Mouse (Mus musculus) heart, embryonic 15.5 days (tissue): ENCODE results near the gene Ldhb. TPM values are rescaled to one million over a fixed set of nuclear protein-coding genes. Genes with fewer than 3 reads are reported as not detected.

ENCODE experiments used
- ATAC-seq: fragments of 200-750 bp; cut with Nextera tagmentation; replicated peaks from 2 replicates; pipeline ENCODE4 v1.8.0; 2017; ENCODE audit warnings: low read depth, moderate TSS enrichment; ENCODE audit not compliant: insufficient number of reproducible peaks, insufficient read depth, low FRiP score
- H3K27ac ChIP-seq: fragments of 300-500 bp; sonication (generic); 2 replicates; pipeline ENCODE4 v1.5.1; 2015; ENCODE audit warnings: mild to moderate bottlenecking, inconsistent platforms
- H3K27me3 ChIP-seq: fragments of 300-500 bp; sonication (generic); 2 replicates; pipeline ENCODE4 v1.6.1; 2015; ENCODE audit warnings: inconsistent platforms
- H3K36me3 ChIP-seq: fragments of 300-500 bp; sonication (generic); 2 replicates; pipeline ENCODE4 v1.6.1; 2015; ENCODE audit warnings: mild to moderate bottlenecking, inconsistent platforms
- H3K4me1 ChIP-seq: fragments of 300-500 bp; sonication (generic); replicated peaks from 2 replicates; pipeline ENCODE4 v1.6.1; 2015; ENCODE audit warnings: inconsistent platforms
- H3K4me2 ChIP-seq: fragments of 300-500 bp; sonication (generic); 2 replicates; pipeline ENCODE4 v1.6.1; 2015; ENCODE audit warnings: inconsistent platforms, mild to moderate bottlenecking, moderate library complexity
- H3K4me3 ChIP-seq: fragments of 300-500 bp; sonication (generic); 2 replicates; pipeline ENCODE4 v1.5.1; 2015; ENCODE audit warnings: mild to moderate bottlenecking, inconsistent platforms
- H3K9ac ChIP-seq: fragments of 300-500 bp; sonication (generic); 2 replicates; pipeline ENCODE4 v1.6.1; 2015; ENCODE audit warnings: mild to moderate bottlenecking, inconsistent platforms
- H3K9me3 ChIP-seq: fragments of 300-500 bp; sonication (generic); replicated peaks from 2 replicates; pipeline ENCODE4 v1.6.1; 2016; ENCODE audit warnings: inconsistent platforms
- WGBS: fragments of 180-500 bp; shearing (Covaris S2); methylation state at CpG from one replicate; pipeline ENCODE4 v1.1.7; 2015; ENCODE audit warnings: mixed read lengths; 5-methylcytosine and 5-hydroxymethylcytosine counted together
- polyA plus RNA-seq: library from polyadenylated mRNA; unstranded; fragments of >200 nt; fragmentation: Nextera tagmentation; extraction: Ambion mirVana; gene quantifications from 2 replicates; pipeline ENCODE4 v1.2.1, GENCODE M21; 2015

The Ldhb gene
- polyA plus RNA-seq, 1 experiment from 2014 or later = 1,466 TPM

GRCm38 (mm10) chr6:142485478-142486123 is 22.2 kb downstream of the Ldhb start:
- WGBS = 78% methylated on average over 4 of the region's 4 CpGs
- Histone ChIP-seq H3K4me2 (0 out of 2 replicates have a peak overlapping the region, but pooled peaks have one; percentile 14), H3K4me3 (no peak overlapping the region), H3K9me3 (no peaks in the 10 kb centered on the region), H3K9ac (no peak overlapping the region), H3K4me1 (peaks cover 17% of the 10 kb centered on the region), H3K27me3 (no peaks in the 10 kb centered on the region), H3K27ac (peak overlapping the region; percentile 65), H3K36me3 (peaks cover 37% of the 10 kb centered on the region)
- peak; percentile 66 for ATAC-seq

DNA sequence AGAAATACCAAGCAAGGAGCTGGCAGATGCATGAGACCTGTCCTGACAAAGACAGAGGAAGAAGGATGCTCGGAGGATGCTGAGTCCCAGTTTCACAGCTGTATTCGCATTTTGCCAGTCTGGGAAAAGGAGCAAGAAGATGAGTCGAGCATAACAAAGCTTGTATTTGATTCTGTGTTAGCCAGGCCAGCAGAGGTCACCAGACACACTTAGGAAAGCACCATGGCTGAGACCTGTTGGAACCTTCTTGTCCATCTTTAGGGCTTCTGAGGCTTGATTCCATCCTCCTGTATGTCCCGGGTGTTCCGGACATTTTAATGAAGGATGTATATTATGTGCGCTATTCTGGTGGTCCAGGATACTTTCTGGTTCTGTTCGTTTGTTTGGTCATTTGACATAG is 30.5 kb downstream of the Ldhb start:
- no peaks in the 10 kb centered on the region for H3K27me3 ChIP-seq
- H3K27ac ChIP-seq = no peak overlapping the region
- no peaks in the 10 kb centered on the region for H3K36me3 ChIP-seq
- H3K4me3 ChIP-seq = no peak overlapping the region
- no peak for ATAC-seq
- H3K9me3 ChIP-seq = no peaks in the 10 kb centered on the region
- WGBS = 74% methylated on average over 7 of the region's 7 CpGs
- no peak overlapping the region for H3K9ac ChIP-seq
- no peak overlapping the region for H3K4me2 ChIP-seq
- H3K4me1 ChIP-seq = no peaks in the 10 kb centered on the region

DNA sequence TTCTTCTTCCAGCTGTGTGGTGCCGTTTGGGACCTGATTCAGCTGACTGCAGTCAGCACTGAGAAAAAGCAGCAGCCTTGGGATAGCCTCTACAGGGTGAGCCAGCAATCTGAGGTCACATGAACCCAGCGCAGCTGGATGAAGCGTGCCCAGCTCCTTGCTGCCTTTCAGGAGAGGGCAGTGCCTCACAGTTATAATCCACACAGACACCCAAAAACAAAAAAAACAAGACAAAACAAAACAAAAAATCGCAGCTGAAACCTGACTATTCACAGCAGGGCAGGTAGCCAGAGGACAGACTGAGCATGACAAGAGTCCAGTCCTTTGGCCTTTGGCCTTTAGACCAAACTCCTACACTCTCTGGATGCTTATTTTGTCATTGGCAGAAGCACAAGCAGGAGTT is 35.0 kb downstream of the Ldhb start, which contains the start of gene Gys2:
Gene Gys2, minus strand, starts transcription at position 309 of the 403 bp plus-strand sequence.
- no peak within 1 kb of the TSS for H3K4me3 ChIP-seq
- H3K9ac ChIP-seq = no peak within 1 kb of the TSS
- H3K27ac ChIP-seq = no peak within 1 kb of the TSS
- WGBS = 55% methylated on average over 4 of the region's 4 CpGs
- no peaks in the 10 kb centered on the region for H3K9me3 ChIP-seq
- no peak within 1 kb of the TSS for H3K4me2 ChIP-seq
- no peak for ATAC-seq
- H3K36me3 ChIP-seq = no peaks in the 10 kb centered on the region
- no peaks in the 10 kb centered on the region for H3K4me1 ChIP-seq
- no peaks in the 10 kb centered on the region for H3K27me3 ChIP-seq

GRCm38 (mm10) chr6:142471141-142471540 is 36.6 kb downstream of the Ldhb start:
- Histone ChIP-seq H3K4me1 (no peaks in the 10 kb centered on the region), H3K36me3 (no peaks in the 10 kb centered on the region), H3K27ac (no peak overlapping the region), H3K4me2 (no peak overlapping the region), H3K9me3 (no peaks in the 10 kb centered on the region), H3K9ac (no peak overlapping the region), H3K27me3 (no peaks in the 10 kb centered on the region), H3K4me3 (no peak overlapping the region)
- WGBS = 85% methylated on average over 8 of the region's 8 CpGs
- ATAC-seq = no peak

GRCm38 (mm10) chr6:142469602-142470001 is 38.2 kb downstream of the Ldhb start:
- no peak for ATAC-seq
- Histone ChIP-seq H3K9me3 (no peaks in the 10 kb centered on the region), H3K4me1 (no peaks in the 10 kb centered on the region), H3K27ac (no peak overlapping the region), H3K4me2 (no peak overlapping the region), H3K27me3 (no peaks in the 10 kb centered on the region), H3K36me3 (no peaks in the 10 kb centered on the region), H3K4me3 (no peak overlapping the region), H3K9ac (no peak overlapping the region)
- 44% methylated on average over 4 of the region's 4 CpGs for WGBS

DNA sequence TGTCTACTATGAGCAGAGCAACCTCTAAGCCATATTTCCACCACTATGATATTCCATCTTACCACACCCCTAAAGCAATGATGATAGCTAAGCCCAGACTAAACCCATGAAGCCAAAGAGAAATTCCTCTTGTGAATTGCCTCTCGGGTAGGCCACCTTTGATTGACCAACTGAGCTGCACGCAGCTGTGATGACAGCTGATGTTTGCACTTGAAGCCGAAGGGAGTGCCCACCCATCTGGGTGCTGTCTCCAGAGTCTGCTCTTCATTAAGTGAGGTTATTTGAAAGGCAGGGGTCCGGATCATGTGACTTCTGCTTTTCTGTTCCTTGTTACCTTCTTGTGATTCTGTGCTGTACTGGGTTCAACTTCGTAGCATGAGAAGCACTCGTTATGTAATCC is 45.6 kb downstream of the Ldhb start:
- H3K4me3 ChIP-seq = no peak overlapping the region
- no peaks in the 10 kb centered on the region for H3K9me3 ChIP-seq
- H3K9ac ChIP-seq = no peak overlapping the region
- WGBS = 63% methylated on average over 6 of the region's 6 CpGs
- H3K27me3 ChIP-seq = no peaks in the 10 kb centered on the region
- no peak overlapping the region for H3K4me2 ChIP-seq
- H3K4me1 ChIP-seq = no peaks in the 10 kb centered on the region
- no peak overlapping the region for H3K27ac ChIP-seq
- no peaks in the 10 kb centered on the region for H3K36me3 ChIP-seq
- no peak for ATAC-seq

GRCm38 (mm10) chr6:142459017-142459678 is 48.6 kb downstream of the Ldhb start:
- Histone ChIP-seq H3K27me3 (no peaks in the 10 kb centered on the region), H3K4me3 (no peak overlapping the region), H3K36me3 (no peaks in the 10 kb centered on the region), H3K4me1 (no peaks in the 10 kb centered on the region), H3K9ac (no peak overlapping the region), H3K4me2 (no peak overlapping the region), H3K27ac (no peak overlapping the region), H3K9me3 (no peaks in the 10 kb centered on the region)
- ATAC-seq = no peak
- WGBS = 74% methylated on average over 14 of the region's 14 CpGs

DNA sequence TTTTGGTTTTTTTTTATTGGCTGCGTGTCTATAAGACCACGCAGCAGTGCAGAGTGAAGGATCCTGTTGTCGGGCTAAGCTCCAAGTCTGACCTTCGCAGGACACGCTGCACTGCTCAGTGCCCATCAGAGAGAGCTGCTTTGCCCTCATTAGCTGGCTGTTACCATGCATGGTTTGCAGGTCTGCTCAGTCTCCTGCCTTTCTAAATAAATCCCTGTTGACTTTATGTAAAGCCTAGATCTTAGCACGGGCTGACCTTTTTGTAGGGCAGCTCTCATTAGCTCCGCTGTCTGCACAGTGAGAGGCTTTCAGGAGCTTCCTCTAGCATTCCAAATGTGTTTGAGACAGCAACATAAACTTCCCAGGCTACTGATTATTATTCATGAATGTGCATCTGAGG is 49.7 kb downstream of the Ldhb start:
- no peaks in the 10 kb centered on the region for H3K36me3 ChIP-seq
- H3K4me2 ChIP-seq = no peak overlapping the region
- H3K27me3 ChIP-seq = no peaks in the 10 kb centered on the region
- no peak for ATAC-seq
- no peak overlapping the region for H3K9ac ChIP-seq
- no peaks in the 10 kb centered on the region for H3K9me3 ChIP-seq
- H3K4me3 ChIP-seq = no peak overlapping the region
- H3K4me1 ChIP-seq = no peaks in the 10 kb centered on the region
- WGBS = 58% methylated on average over 7 of the region's 7 CpGs
- H3K27ac ChIP-seq = no peak overlapping the region

- H3K4me2 ChIP-seq = no peak overlapping the region
- no peak overlapping the region for H3K9ac ChIP-seq
- H3K36me3 ChIP-seq = no peaks in the 10 kb centered on the region
- no peaks in the 10 kb centered on the region for H3K27me3 ChIP-seq
- 49% methylated on average over 7 of the region's 7 CpGs for WGBS
- no peak overlapping the region for H3K27ac ChIP-seq
- no peaks in the 10 kb centered on the region for H3K9me3 ChIP-seq
- ATAC-seq = no peak
- no peaks in the 10 kb centered on the region for H3K4me1 ChIP-seq
- no peak overlapping the region for H3K4me3 ChIP-seq
Measured at GRCm38 (mm10) chr6:142455314-142455996, 52.3 kb downstream of the Ldhb start.

DNA sequence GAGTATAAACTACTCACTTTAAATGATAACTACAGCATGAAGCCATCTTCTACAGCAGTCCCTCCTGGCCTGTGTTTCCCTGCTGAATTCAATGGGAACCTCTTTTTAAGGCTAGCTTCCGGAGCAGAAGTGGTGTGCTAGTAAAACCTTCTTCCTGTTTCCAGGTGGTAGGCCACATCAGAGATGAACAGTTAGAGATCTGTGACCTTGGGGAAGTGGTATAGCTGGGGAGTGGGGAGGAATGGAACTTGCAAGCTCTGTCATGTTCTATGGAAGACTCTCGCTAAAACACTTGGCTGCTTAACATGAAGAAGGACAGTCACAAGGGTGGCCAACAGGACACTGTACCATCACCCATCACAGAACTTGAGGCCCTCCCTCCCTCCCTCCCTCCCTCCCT is 54.4 kb downstream of the Ldhb start:
- Histone ChIP-seq H3K9me3 (no peaks in the 10 kb centered on the region), H3K4me3 (no peak overlapping the region), H3K9ac (no peak overlapping the region), H3K4me2 (no peak overlapping the region), H3K36me3 (no peaks in the 10 kb centered on the region), H3K27me3 (no peaks in the 10 kb centered on the region), H3K4me1 (no peaks in the 10 kb centered on the region), H3K27ac (no peak overlapping the region)
- ATAC-seq = no peak
- 75% methylated on average over 2 of the region's 2 CpGs for WGBS

GRCm38 (mm10) chr6:142451381-142451780 is 56.4 kb downstream of the Ldhb start:
- Histone ChIP-seq H3K9me3 (no peaks in the 10 kb centered on the region), H3K4me3 (no peak overlapping the region), H3K4me2 (no peak overlapping the region), H3K4me1 (no peaks in the 10 kb centered on the region), H3K27me3 (no peaks in the 10 kb centered on the region), H3K9ac (no peak overlapping the region), H3K36me3 (no peaks in the 10 kb centered on the region), H3K27ac (no peak overlapping the region)
- ATAC-seq = no peak; the same call in 1 of the 2 replicates
- 56% methylated on average over 12 of the region's 12 CpGs for WGBS
